Mouse (Mus musculus) neural tube, embryonic 13.5 days (tissue): Measurements from ENCODE around the gene Sik1. TPM values are rescaled to one million over a fixed set of nuclear protein-coding genes. Genes with fewer than 3 reads are reported as not detected.

Experiments
- ATAC-seq: fragments of 200-750 bp; cut with Nextera tagmentation; 2 replicates; pipeline ENCODE4 v1.8.0; 2017; ENCODE audit warnings: low read depth, mild to moderate bottlenecking, moderate TSS enrichment, moderate library complexity
- H3K27ac ChIP-seq: fragments of 300-500 bp; sonication (generic); replicated peaks from 2 replicates; pipeline ENCODE4 v1.5.1; 2015; ENCODE audit warnings: moderate library complexity, mild to moderate bottlenecking, inconsistent platforms
- H3K27me3 ChIP-seq: fragments of 300-500 bp; sonication (generic); 2 replicates; pipeline ENCODE4 v1.6.1; 2015; ENCODE audit warnings: mild to moderate bottlenecking, inconsistent platforms
- H3K36me3 ChIP-seq: fragments of 300-500 bp; sonication (generic); 2 replicates; pipeline ENCODE4 v1.6.1; 2015; ENCODE audit warnings: mild to moderate bottlenecking, inconsistent platforms
- H3K4me1 ChIP-seq: fragments of 300-500 bp; sonication (generic); replicated peaks from 2 replicates; pipeline ENCODE4 v1.6.1; 2015; ENCODE audit warnings: inconsistent platforms
- H3K4me2 ChIP-seq: fragments of 300-500 bp; sonication (generic); 2 replicates; pipeline ENCODE4 v1.6.1; 2015; ENCODE audit warnings: inconsistent platforms, mild to moderate bottlenecking, moderate library complexity
- H3K4me3 ChIP-seq: fragments of 300-500 bp; sonication (generic); 2 replicates; pipeline ENCODE4 v1.5.1; 2015; ENCODE audit warnings: mild to moderate bottlenecking, inconsistent platforms
- H3K9ac ChIP-seq: fragments of 300-500 bp; sonication (generic); 2 replicates; pipeline ENCODE4 v1.6.1; 2015; ENCODE audit warnings: moderate library complexity, mild to moderate bottlenecking, inconsistent platforms
- H3K9me3 ChIP-seq: fragments of 300-500 bp; sonication (generic); 2 replicates; pipeline ENCODE4 v1.6.1; 2016; ENCODE audit warnings: inconsistent platforms
- WGBS: fragments of 180-500 bp; shearing (Covaris S2); methylation state at CpG from one replicate; pipeline ENCODE4 v1.1.7; 2015; 5-methylcytosine and 5-hydroxymethylcytosine counted together
- polyA plus RNA-seq: library from polyadenylated mRNA; unstranded; fragments of >200 nt; fragmentation: Nextera tagmentation; extraction: Ambion mirVana; gene quantifications from 2 replicates; pipeline ENCODE4 v1.2.1, GENCODE M21; 2015

Sik1 gene
- polyA plus RNA-seq, 1 experiment from 2014 or later, result 17.0 TPM

- no peak for ATAC-seq
- WGBS, result 64% methylated on average over 4 of the region's 4 CpGs
- no peak overlapping the region for H3K9ac ChIP-seq
These were observed 35.3 kb downstream of the Sik1 start for GRCm38 (mm10) chr17:31820099-31820846.

DNA sequence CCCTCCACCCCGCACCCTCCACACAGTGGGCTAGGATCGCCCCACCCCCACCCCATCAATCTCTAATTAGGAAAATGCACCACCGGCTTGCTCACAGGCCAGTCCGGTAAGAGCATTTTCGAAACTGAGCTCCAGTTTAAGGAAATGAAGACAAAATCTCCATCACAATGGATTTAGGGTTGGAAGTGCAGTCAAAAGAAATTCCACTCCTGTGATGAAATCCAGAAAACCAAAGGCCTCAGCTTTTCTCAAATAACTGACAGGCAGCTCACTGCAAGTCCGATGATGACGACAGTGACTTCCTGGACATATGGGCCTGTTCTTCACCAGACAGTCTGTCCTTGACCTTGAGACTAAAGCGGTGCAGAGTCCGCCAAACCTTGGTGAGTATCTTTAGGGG, 36.2 kb downstream of the Sik1 start:
- Histone ChIP-seq H3K9me3 (no peaks in the 10 kb centered on the region), H3K27me3 (no peaks in the 10 kb centered on the region), H3K4me2 (no peak overlapping the region), H3K4me3 (no peak overlapping the region), H3K4me1 (peaks cover 27% of the 10 kb centered on the region), H3K27ac (no peak overlapping the region), H3K9ac (no peak overlapping the region), H3K36me3 (no peaks in the 10 kb centered on the region)
- 69% methylated on average over 9 of the region's 9 CpGs for WGBS
- no peak for ATAC-seq

More at GRCm38 (mm10) chr17:31820099-31820846, 35.3 kb downstream of the Sik1 start:
- H3K27ac ChIP-seq, result no peak overlapping the region
- H3K4me3 ChIP-seq, result no peak overlapping the region
- no peak overlapping the region for H3K4me2 ChIP-seq
- H3K9me3 ChIP-seq, result no peaks in the 10 kb centered on the region
- H3K27me3 ChIP-seq, result no peaks in the 10 kb centered on the region
- peaks cover 20% of the 10 kb centered on the region for H3K4me1 ChIP-seq
- no peaks in the 10 kb centered on the region for H3K36me3 ChIP-seq

DNA sequence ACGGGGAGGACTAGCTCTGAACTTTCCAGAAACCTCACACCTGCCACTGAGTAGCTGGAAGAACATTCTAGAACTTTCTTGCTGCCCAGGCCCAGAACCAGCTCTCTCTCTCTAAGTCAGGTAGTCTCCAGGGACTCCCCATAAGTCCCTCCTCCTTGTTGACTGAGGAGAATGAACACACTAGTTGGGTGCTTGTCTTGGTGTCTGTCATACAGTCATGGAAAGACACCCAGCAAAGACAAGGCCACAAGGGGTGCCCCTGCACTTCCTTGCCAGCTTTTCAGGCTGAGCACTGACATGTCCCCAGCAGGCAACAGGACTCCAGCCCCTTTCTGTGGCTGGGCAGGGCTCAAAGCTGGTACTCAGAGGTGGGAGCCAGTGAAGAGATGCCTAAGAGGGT, 37.8 kb downstream of the Sik1 start:
- H3K4me1 ChIP-seq, result peaks cover 38% of the 10 kb centered on the region
- no peaks in the 10 kb centered on the region for H3K9me3 ChIP-seq
- H3K9ac ChIP-seq, result 0 out of 2 replicates have a peak overlapping the region, but pooled peaks have one; percentile 52
- H3K4me3 ChIP-seq, result no peak overlapping the region
- WGBS, result 95% methylated on average over 1 of the region's 1 CpGs
- H3K27ac ChIP-seq, result no peak overlapping the region
- no peaks in the 10 kb centered on the region for H3K36me3 ChIP-seq
- H3K27me3 ChIP-seq, result no peaks in the 10 kb centered on the region
- 0 out of 2 replicates have a peak, but pooled peaks have one; percentile 8 for ATAC-seq
- H3K4me2 ChIP-seq, result no peak overlapping the region

DNA sequence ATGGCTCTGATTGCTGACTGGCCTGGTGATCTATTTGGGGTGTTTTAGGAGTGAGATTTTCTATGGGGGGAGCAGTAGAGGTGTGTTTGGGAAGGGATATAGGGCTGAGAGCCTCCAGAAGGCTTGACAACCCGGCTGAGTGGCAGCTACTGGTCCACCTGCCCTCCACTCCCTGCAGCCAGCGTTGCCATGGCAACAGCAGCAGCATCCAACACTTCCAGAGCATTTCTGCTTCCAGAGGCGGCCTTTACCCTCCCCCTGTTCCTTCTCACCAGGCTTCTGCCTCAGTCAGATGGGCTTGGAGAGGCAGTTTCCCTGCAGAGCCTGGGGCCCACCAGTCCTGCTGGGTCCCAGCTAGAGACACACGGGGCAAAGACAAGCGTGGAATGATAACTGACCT, 38.4 kb downstream of the Sik1 start:
- peak overlapping the region; percentile 52; the same call in 1 of the 2 replicates for H3K9ac ChIP-seq
- WGBS, result 21% methylated on average over 5 of the region's 5 CpGs
- no peaks in the 10 kb centered on the region for H3K36me3 ChIP-seq
- no peak overlapping the region for H3K4me2 ChIP-seq
- no peaks in the 10 kb centered on the region for H3K27me3 ChIP-seq
- H3K4me3 ChIP-seq, result no peak overlapping the region
- H3K27ac ChIP-seq, result peak overlapping the region; percentile 68
- no peaks in the 10 kb centered on the region for H3K9me3 ChIP-seq
- H3K4me1 ChIP-seq, result peaks cover 38% of the 10 kb centered on the region
- ATAC-seq, result peak; percentile 45

- 0 out of 2 replicates have a peak overlapping the region, but pooled peaks have one; percentile 68 for H3K27ac ChIP-seq
- peaks cover 42% of the 10 kb centered on the region for H3K4me1 ChIP-seq
- H3K9me3 ChIP-seq, result no peaks in the 10 kb centered on the region
- H3K4me2 ChIP-seq, result no peak overlapping the region
- ATAC-seq, result no peak
- no peak overlapping the region for H3K9ac ChIP-seq
- no peaks in the 10 kb centered on the region for H3K36me3 ChIP-seq
- 83% methylated on average over 1 of the region's 1 CpGs for WGBS
- no peaks in the 10 kb centered on the region for H3K27me3 ChIP-seq
- no peak overlapping the region for H3K4me3 ChIP-seq
These were observed 40.8 kb downstream of the Sik1 start for GRCm38 (mm10) chr17:31814848-31815247.

GRCm38 (mm10) chr17:31813938-31814622, 41.5 kb downstream of the Sik1 start:
- H3K27me3 ChIP-seq, result no peaks in the 10 kb centered on the region
- H3K4me1 ChIP-seq, result peaks cover 50% of the 10 kb centered on the region
- 0 out of 2 replicates have a peak, but pooled peaks have one; percentile 9 for ATAC-seq
- H3K4me3 ChIP-seq, result no peak overlapping the region
- no peaks in the 10 kb centered on the region for H3K9me3 ChIP-seq
- peak overlapping the region; percentile 68 for H3K27ac ChIP-seq
- no peaks in the 10 kb centered on the region for H3K36me3 ChIP-seq
- H3K4me2 ChIP-seq, result no peak overlapping the region
- WGBS, result 58% methylated on average over 3 of the region's 3 CpGs
- H3K9ac ChIP-seq, result no peak overlapping the region

GRCm38 (mm10) chr17:31811333-31811732, 44.3 kb downstream of the Sik1 start:
- no peak for ATAC-seq
- no peaks in the 10 kb centered on the region for H3K27me3 ChIP-seq
- no peak overlapping the region for H3K9ac ChIP-seq
- no peak overlapping the region for H3K4me2 ChIP-seq
- no peaks in the 10 kb centered on the region for H3K9me3 ChIP-seq
- no peak overlapping the region for H3K4me3 ChIP-seq
- H3K36me3 ChIP-seq, result no peaks in the 10 kb centered on the region
- H3K4me1 ChIP-seq, result peaks cover 33% of the 10 kb centered on the region
- no peak overlapping the region for H3K27ac ChIP-seq
- WGBS, result 48% methylated on average over 4 of the region's 4 CpGs

- H3K27ac ChIP-seq, result peak overlapping the region; percentile 75
- 32% methylated on average over 19 of the region's 19 CpGs for WGBS
- H3K4me1 ChIP-seq, result peaks cover 32% of the 10 kb centered on the region
- H3K36me3 ChIP-seq, result no peaks in the 10 kb centered on the region
- peak overlapping the region; percentile 43 for H3K9ac ChIP-seq
- H3K27me3 ChIP-seq, result no peaks in the 10 kb centered on the region
- peak overlapping the region; percentile 41 for H3K4me2 ChIP-seq
- H3K4me3 ChIP-seq, result peak overlapping the region; percentile 17
- peak; percentile 51; the same call in 1 of the 2 replicates for ATAC-seq
- H3K9me3 ChIP-seq, result no peaks in the 10 kb centered on the region
These were observed 45.7 kb downstream of the Sik1 start for GRCm38 (mm10) chr17:31809894-31810293.

DNA sequence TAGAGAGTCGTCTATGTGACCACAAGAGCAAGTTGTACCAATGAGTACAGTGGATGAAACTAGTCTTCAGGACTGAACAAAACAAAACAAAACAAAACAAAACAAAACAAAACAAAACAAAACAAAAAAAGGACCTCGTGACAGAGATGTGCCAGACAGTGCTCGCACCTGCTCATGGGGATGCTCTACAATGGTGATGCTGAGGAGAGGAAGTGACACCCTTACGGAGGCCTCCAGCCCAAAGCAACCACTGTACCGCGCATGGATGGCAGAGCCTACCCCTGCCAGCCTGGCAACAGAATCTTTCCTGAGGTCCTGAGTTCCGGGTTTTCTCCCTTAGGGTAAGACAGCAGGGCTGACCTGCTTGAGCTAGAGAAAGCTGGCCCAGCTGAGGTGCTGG, 46.5 kb downstream of the Sik1 start:
- no peaks in the 10 kb centered on the region for H3K9me3 ChIP-seq
- 95% methylated on average over 7 of the region's 7 CpGs for WGBS
- H3K4me3 ChIP-seq, result no peak overlapping the region
- peak overlapping the region; percentile 75 for H3K27ac ChIP-seq
- no peak overlapping the region for H3K9ac ChIP-seq
- ATAC-seq, result no peak
- H3K4me1 ChIP-seq, result peaks cover 24% of the 10 kb centered on the region
- H3K27me3 ChIP-seq, result no peaks in the 10 kb centered on the region
- no peaks in the 10 kb centered on the region for H3K36me3 ChIP-seq
- H3K4me2 ChIP-seq, result no peak overlapping the region

DNA sequence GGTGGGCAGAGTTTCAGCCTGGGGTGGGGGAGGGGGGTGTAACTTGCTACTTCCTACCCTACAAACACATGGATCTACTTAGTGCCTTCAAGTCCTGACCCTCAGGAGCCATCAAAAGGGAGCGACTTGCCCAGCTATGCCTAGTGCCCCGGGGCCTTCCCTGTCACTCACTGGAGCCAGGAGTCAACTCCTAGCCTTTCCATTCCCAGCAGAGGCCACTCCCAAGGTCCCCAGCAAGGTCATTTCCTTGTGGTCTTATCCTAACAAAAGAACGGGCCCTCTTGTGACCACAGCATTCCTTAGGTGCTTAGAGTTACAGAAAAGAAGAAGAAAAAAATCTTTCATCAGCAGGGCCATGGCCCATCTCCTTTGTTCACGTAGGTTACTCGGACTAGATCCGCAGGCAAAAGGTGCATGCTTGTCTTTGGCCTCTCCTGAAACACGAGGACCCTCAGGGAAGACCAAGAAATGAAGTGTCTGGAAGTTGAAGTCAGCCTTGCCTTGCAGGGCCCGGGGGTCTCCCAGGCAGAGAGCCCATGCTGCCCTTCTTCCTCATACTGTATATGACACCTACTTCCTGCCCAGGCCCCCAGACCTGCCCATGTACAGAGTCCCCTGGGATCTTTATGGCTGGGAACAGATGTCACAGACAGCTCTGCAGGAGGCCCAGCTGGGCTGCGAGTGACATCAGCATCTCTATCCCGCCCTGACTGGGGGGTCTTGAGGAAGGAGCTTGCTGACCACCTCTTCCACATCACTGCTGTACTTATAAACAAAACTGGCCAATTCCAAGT, 47.3 kb downstream of the Sik1 start:
- Histone ChIP-seq H3K9ac (no peak overlapping the region), H3K36me3 (no peaks in the 10 kb centered on the region), H3K27me3 (no peaks in the 10 kb centered on the region), H3K4me3 (no peak overlapping the region), H3K9me3 (no peaks in the 10 kb centered on the region), H3K4me2 (no peak overlapping the region), H3K27ac (no peak overlapping the region), H3K4me1 (peaks cover 15% of the 10 kb centered on the region)
- ATAC-seq, result no peak
- 64% methylated on average over 10 of the region's 10 CpGs for WGBS

- H3K27ac ChIP-seq, result peak overlapping the region; percentile 46; the same call in 1 of the 2 replicates
- 69% methylated on average over 3 of the region's 3 CpGs for WGBS
These were observed 49.1 kb downstream of the Sik1 start for GRCm38 (mm10) chr17:31806496-31806895.

DNA sequence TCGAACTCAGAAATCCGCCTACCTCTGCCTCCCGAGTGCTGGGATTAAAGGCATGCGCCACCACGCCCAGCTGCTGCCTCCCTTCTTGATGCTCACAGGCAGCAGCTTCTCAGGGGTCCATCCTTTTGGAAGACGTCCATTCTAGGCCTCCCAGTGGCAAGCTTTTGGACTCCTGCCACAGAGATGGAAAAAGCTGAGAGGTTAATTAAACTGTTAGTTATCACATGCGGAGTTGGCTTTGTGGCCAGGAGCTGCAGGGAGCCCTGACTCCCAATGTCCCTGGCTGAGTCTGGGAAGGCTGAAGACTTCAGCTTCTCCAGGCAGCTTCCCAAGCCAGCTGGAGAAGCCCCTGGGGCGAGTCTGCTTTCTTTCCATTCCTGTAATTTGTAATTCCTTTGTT, 49.6 kb downstream of the Sik1 start:
- Histone ChIP-seq H3K4me2 (no peak overlapping the region), H3K9me3 (no peaks in the 10 kb centered on the region), H3K27ac (peak overlapping the region; percentile 46), H3K9ac (no peak overlapping the region), H3K36me3 (no peaks in the 10 kb centered on the region), H3K4me3 (no peak overlapping the region), H3K4me1 (peaks cover 15% of the 10 kb centered on the region), H3K27me3 (no peaks in the 10 kb centered on the region)
- WGBS, result 48% methylated on average over 8 of the region's 8 CpGs
- ATAC-seq, result no peak

More at GRCm38 (mm10) chr17:31806496-31806895, 49.1 kb downstream of the Sik1 start:
- Histone ChIP-seq H3K9ac (no peak overlapping the region), H3K4me2 (no peak overlapping the region), H3K4me1 (peaks cover 15% of the 10 kb centered on the region), H3K4me3 (no peak overlapping the region), H3K9me3 (no peaks in the 10 kb centered on the region), H3K27me3 (no peaks in the 10 kb centered on the region), H3K36me3 (no peaks in the 10 kb centered on the region)
- no peak for ATAC-seq
